Mouse (Mus musculus) heart, postnatal 0 days (tissue): Measurements from ENCODE around the gene Smco2.

Source experiments
- CTCF ChIP-seq: IDR thresholded peaks from 2 replicates; pipeline ENCODE4 v1.5.1; 2016; ENCODE audit warnings: antibody characterized with exemption, control low read depth, low read depth
- EP300 ChIP-seq: IDR thresholded peaks from 2 replicates; pipeline ENCODE4 v1.6.1; 2016; ENCODE audit warnings: antibody characterized with exemption, low read depth

DNA sequence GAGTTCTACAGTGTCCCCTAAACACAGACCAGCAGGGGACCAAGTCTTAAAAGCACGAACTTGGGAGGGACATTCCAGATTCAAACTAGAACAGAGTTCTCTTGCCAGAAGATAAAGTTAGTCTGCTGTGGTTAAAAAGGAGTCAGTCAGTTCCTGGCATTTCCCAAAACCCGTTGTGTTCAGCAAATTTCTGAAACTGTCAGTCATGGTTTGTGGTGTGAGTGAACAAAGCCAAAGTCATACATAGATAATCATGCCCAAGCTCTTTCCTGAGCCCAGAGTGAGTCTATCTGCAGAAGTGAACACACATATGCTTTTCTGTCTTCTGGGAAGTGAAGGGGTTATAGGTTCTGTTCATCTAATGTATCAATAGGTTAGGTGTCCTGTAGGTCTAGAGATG is 58.9 kb downstream of the Smco2 start:
- TF ChIP-seq CTCF (no peak), EP300 (no peak)
